Mouse (Mus musculus): ENCODE measurements around the gene Abcf2.

Abcf2 gene

GRCm38 (mm10) chr5:24601911-24602750 lies 24.9 kb upstream of the Abcf2 start:
- no peak for DNase-seq (ENCODE audit: extremely low read depth, low read depth)

GRCm38 (mm10) chr5:24601071-24601835 lies 24.0 kb upstream of the Abcf2 start:
- DNase-seq (ENCODE audit: extremely low read depth, low read depth): no peak

GRCm38 (mm10) chr5:24600236-24600635 lies 23.0 kb upstream of the Abcf2 start:
- DNase-seq (ENCODE audit: extremely low read depth, low read depth): no peak

- DNase-seq (ENCODE audit: extremely low read depth, low read depth): no peak
Observed at GRCm38 (mm10) chr5:24599137-24599536, 21.9 kb upstream of the Abcf2 start.

GRCm38 (mm10) chr5:24598570-24599006 lies 21.3 kb upstream of the Abcf2 start:
- no peak for DNase-seq (ENCODE audit: extremely low read depth, low read depth)

- DNase-seq (ENCODE audit: extremely low read depth, low read depth): no peak
Observed at GRCm38 (mm10) chr5:24597901-24598569, 20.8 kb upstream of the Abcf2 start.

- no peak for DNase-seq (ENCODE audit: extremely low read depth, low read depth)
Observed at GRCm38 (mm10) chr5:24597221-24597728, 20.0 kb upstream of the Abcf2 start.

GRCm38 (mm10) chr5:24596519-24597171 lies 19.4 kb upstream of the Abcf2 start:
- DNase-seq (ENCODE audit: extremely low read depth, low read depth): no peak

GRCm38 (mm10) chr5:24595786-24596380 lies 18.6 kb upstream of the Abcf2 start:
- no peak for DNase-seq (ENCODE audit: extremely low read depth, low read depth)

- no peak for DNase-seq (ENCODE audit: extremely low read depth, low read depth)
Observed at GRCm38 (mm10) chr5:24595261-24595660, 18.0 kb upstream of the Abcf2 start.

GRCm38 (mm10) chr5:24594346-24594745 lies 17.1 kb upstream of the Abcf2 start:
- no peak for DNase-seq (ENCODE audit: extremely low read depth, low read depth)

GRCm38 (mm10) chr5:24593928-24594327 lies 16.7 kb upstream of the Abcf2 start:
- DNase-seq (ENCODE audit: extremely low read depth, low read depth): no peak

- DNase-seq (ENCODE audit: extremely low read depth, low read depth): no peak
Observed at GRCm38 (mm10) chr5:24593230-24593629, 16.0 kb upstream of the Abcf2 start.

GRCm38 (mm10) chr5:24592471-24593160 lies 15.3 kb upstream of the Abcf2 start:
- no peak for DNase-seq (ENCODE audit: extremely low read depth, low read depth)

- DNase-seq (ENCODE audit: extremely low read depth, low read depth): no peak
Observed at GRCm38 (mm10) chr5:24591796-24592470, 14.7 kb upstream of the Abcf2 start.

GRCm38 (mm10) chr5:24591268-24591721 lies 14.0 kb upstream of the Abcf2 start:
- DNase-seq (ENCODE audit: extremely low read depth, low read depth): no peak

- DNase-seq (ENCODE audit: extremely low read depth, low read depth): no peak
Observed at GRCm38 (mm10) chr5:24589511-24590500, 12.5 kb upstream of the Abcf2 start.

GRCm38 (mm10) chr5:24587200-24587577 lies 9.9 kb upstream of the Abcf2 start:
- DNase-seq (ENCODE audit: extremely low read depth, low read depth): no peak

Measured in MEL-GATA-1-ER (cell line).